Mouse (Mus musculus) embryonic facial prominence, embryonic 13.5 days (tissue): Measurements from ENCODE around the gene Nsun2. TPM values are rescaled to one million over a fixed set of nuclear protein-coding genes. Genes with fewer than 3 reads are reported as not detected.

Experiments
- ATAC-seq: fragments of 200-750 bp; cut with Nextera tagmentation; 2 replicates; pipeline ENCODE4 v1.8.0; 2017; ENCODE audit warnings: low read depth; ENCODE audit not compliant: insufficient number of reproducible peaks, insufficient read depth, low FRiP score, low TSS enrichment
- H3K27ac ChIP-seq: fragments of 300-500 bp; sonication (generic); 2 replicates; pipeline ENCODE4 v1.5.1; 2015; ENCODE audit warnings: moderate library complexity, mild to moderate bottlenecking, inconsistent platforms
- H3K27me3 ChIP-seq: fragments of 300-500 bp; sonication (generic); 2 replicates; pipeline ENCODE4 v1.6.1; 2015; ENCODE audit warnings: mild to moderate bottlenecking, inconsistent platforms
- H3K36me3 ChIP-seq: fragments of 300-500 bp; sonication (generic); 2 replicates; pipeline ENCODE4 v1.6.1; 2015; ENCODE audit warnings: mild to moderate bottlenecking, inconsistent platforms
- H3K4me1 ChIP-seq: fragments of 300-500 bp; sonication (generic); 2 replicates; pipeline ENCODE4 v1.6.1; 2015; ENCODE audit warnings: inconsistent platforms
- H3K4me2 ChIP-seq: fragments of 300-500 bp; sonication (generic); 2 replicates; pipeline ENCODE4 v1.6.1; 2015; ENCODE audit warnings: moderate library complexity, mild to moderate bottlenecking, inconsistent platforms
- H3K4me3 ChIP-seq: fragments of 300-500 bp; sonication (generic); 2 replicates; pipeline ENCODE4 v1.5.1; 2015; ENCODE audit warnings: mild to moderate bottlenecking, inconsistent platforms
- H3K9ac ChIP-seq: fragments of 300-500 bp; sonication (generic); 2 replicates; pipeline ENCODE4 v1.6.1; 2015; ENCODE audit warnings: mild to moderate bottlenecking, inconsistent platforms
- H3K9me3 ChIP-seq: fragments of 300-500 bp; sonication (generic); 2 replicates; pipeline ENCODE4 v1.6.1; 2016; ENCODE audit warnings: inconsistent platforms
- WGBS: fragments of 180-500 bp; shearing (Covaris S2); methylation state at CpG from one replicate; pipeline ENCODE4 v1.1.7; 2015; ENCODE audit warnings: mixed read lengths; 5-methylcytosine and 5-hydroxymethylcytosine counted together
- polyA plus RNA-seq: library from polyadenylated mRNA; unstranded; fragments of >200 nt; fragmentation: Nextera tagmentation; extraction: Ambion mirVana; gene quantifications from 2 replicates; pipeline ENCODE4 v1.2.1, GENCODE M21; 2015

Nsun2 gene
- polyA plus RNA-seq, 1 experiment from 2014 or later, result 121 TPM

DNA sequence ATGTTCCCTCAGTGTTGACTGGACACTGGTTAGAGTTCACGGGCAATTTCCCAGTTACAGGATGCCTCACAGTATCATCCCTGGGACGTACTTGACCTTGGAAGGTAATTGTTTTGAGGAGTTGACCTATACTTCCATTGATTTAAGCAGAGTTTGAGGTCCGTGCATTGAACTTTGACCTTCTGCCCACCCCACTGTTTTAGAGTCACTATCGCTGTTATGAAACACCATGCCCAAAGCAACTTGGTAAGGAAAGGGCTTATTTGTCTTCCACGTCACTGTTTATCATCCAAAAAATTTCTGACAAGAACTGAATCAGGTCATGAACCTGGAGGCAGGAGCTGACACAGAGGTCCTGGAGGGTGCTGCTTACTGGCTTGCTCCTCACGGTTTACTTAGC is 48.9 kb downstream of the Nsun2 start:
- 87% methylated on average over 6 of the region's 6 CpGs for WGBS
- Histone ChIP-seq H3K27ac (no peak overlapping the region), H3K9ac (no peak overlapping the region), H3K27me3 (no peaks in the 10 kb centered on the region), H3K4me2 (no peak overlapping the region), H3K36me3 (no peaks in the 10 kb centered on the region), H3K9me3 (no peaks in the 10 kb centered on the region), H3K4me3 (no peak overlapping the region), H3K4me1 (no peaks in the 10 kb centered on the region)
- ATAC-seq, result 0 out of 2 replicates have a peak, but pooled peaks have one; percentile 28

GRCm38 (mm10) chr13:69583591-69583990 is 50.0 kb downstream of the Nsun2 start:
- no peak overlapping the region for H3K9ac ChIP-seq
- 89% methylated on average over 6 of the region's 6 CpGs for WGBS
- H3K9me3 ChIP-seq, result no peaks in the 10 kb centered on the region
- no peak for ATAC-seq
- H3K4me3 ChIP-seq, result no peak overlapping the region
- no peak overlapping the region for H3K4me2 ChIP-seq
- H3K27me3 ChIP-seq, result no peaks in the 10 kb centered on the region
- H3K36me3 ChIP-seq, result no peaks in the 10 kb centered on the region
- H3K4me1 ChIP-seq, result no peaks in the 10 kb centered on the region
- H3K27ac ChIP-seq, result no peak overlapping the region

DNA sequence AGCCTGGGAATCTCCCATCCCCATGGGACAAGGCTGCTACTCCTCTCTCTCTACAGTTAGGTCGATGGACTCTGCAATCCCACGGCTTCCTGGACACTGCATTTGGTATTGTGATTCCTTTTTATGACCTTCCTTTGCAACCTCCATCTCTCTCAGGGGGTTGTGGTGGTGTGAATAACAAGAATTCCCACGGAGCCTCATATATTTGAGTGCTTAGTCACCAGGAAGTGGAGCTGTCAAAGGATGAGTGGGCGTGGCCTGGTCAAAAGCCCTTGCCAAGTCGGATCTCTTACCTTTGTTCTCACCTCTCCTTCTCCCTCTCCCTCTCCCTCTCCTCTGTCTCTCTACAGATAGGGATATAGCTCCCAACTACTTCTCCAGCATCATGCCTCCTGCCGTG is 52.3 kb downstream of the Nsun2 start:
- Histone ChIP-seq H3K27me3 (no peaks in the 10 kb centered on the region), H3K9ac (no peak overlapping the region), H3K36me3 (0 out of 2 replicates have a peak, but pooled peaks cover 5% of the 10 kb centered on the region), H3K4me2 (no peak overlapping the region), H3K27ac (no peak overlapping the region), H3K4me3 (no peak overlapping the region), H3K9me3 (no peaks in the 10 kb centered on the region), H3K4me1 (no peaks in the 10 kb centered on the region)
- WGBS, result 61% methylated on average over 6 of the region's 6 CpGs
- ATAC-seq, result no peak

DNA sequence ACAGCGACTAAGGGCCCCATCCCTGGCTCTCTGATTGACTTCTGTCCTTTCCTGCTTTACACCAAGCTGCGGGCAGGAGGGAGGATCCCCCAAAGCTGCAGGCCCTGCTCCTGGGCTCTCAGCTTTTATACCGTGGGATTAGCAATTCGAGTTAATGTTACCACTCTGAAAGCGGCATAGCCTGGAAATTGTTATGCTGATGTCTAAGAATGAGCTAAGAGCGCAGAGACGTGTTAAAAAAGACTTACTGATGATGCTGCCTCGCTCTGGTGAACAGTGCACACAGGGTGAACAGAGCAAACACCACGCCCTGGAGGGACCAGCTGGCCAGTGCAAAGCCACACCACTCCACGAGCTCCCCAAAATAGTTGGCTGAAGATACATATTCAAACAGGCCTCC is 52.8 kb downstream of the Nsun2 start:
- no peaks in the 10 kb centered on the region for H3K4me1 ChIP-seq
- no peak overlapping the region for H3K9ac ChIP-seq
- no peak overlapping the region for H3K4me2 ChIP-seq
- H3K27me3 ChIP-seq, result no peaks in the 10 kb centered on the region
- no peak overlapping the region for H3K4me3 ChIP-seq
- H3K27ac ChIP-seq, result no peak overlapping the region
- 58% methylated on average over 10 of the region's 10 CpGs for WGBS
- 0 out of 2 replicates have a peak, but pooled peaks cover 5% of the 10 kb centered on the region for H3K36me3 ChIP-seq
- no peaks in the 10 kb centered on the region for H3K9me3 ChIP-seq
- ATAC-seq, result no peak

GRCm38 (mm10) chr13:69587849-69588248 is 54.3 kb downstream of the Nsun2 start:
- Histone ChIP-seq H3K4me2 (no peak overlapping the region), H3K9me3 (no peaks in the 10 kb centered on the region), H3K4me1 (no peaks in the 10 kb centered on the region), H3K27ac (no peak overlapping the region), H3K9ac (no peak overlapping the region), H3K36me3 (0 out of 2 replicates have a peak, but pooled peaks cover 5% of the 10 kb centered on the region), H3K27me3 (no peaks in the 10 kb centered on the region), H3K4me3 (no peak overlapping the region)
- ATAC-seq, result no peak
- 83% methylated on average over 3 of the region's 3 CpGs for WGBS

GRCm38 (mm10) chr13:69588263-69588662 is 54.7 kb downstream of the Nsun2 start:
- no peaks in the 10 kb centered on the region for H3K9me3 ChIP-seq
- no peak overlapping the region for H3K27ac ChIP-seq
- ATAC-seq, result no peak
- 0 out of 2 replicates have a peak, but pooled peaks cover 5% of the 10 kb centered on the region for H3K36me3 ChIP-seq
- H3K4me1 ChIP-seq, result no peaks in the 10 kb centered on the region
- 53% methylated on average over 6 of the region's 6 CpGs for WGBS
- H3K4me3 ChIP-seq, result no peak overlapping the region
- H3K27me3 ChIP-seq, result no peaks in the 10 kb centered on the region
- H3K4me2 ChIP-seq, result no peak overlapping the region
- no peak overlapping the region for H3K9ac ChIP-seq

DNA sequence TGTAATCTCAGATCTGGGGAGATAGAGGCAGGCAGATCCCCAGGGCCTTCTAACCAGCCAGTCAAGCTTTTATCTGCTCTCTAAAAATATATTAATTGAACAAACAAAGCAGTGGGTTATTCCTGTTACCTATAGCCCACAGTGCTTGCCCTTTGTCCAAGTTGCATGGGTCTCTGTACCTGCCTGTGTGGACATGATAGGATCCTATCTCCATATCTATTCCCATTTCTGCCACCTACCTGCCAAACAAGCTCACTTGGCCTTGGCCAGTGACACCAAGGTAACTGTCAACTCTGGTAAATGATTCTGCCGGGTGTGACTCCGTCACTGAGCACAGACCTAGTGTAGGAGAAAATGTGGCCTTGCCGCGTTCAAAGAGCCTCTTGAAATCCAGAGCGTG is 57.8 kb downstream of the Nsun2 start:
- Histone ChIP-seq H3K4me1 (no peaks in the 10 kb centered on the region), H3K4me3 (no peak overlapping the region), H3K36me3 (0 out of 2 replicates have a peak, but pooled peaks cover 5% of the 10 kb centered on the region), H3K27me3 (no peaks in the 10 kb centered on the region), H3K9me3 (no peaks in the 10 kb centered on the region), H3K27ac (no peak overlapping the region), H3K4me2 (no peak overlapping the region), H3K9ac (no peak overlapping the region)
- no peak for ATAC-seq
- 91% methylated on average over 5 of the region's 5 CpGs for WGBS

DNA sequence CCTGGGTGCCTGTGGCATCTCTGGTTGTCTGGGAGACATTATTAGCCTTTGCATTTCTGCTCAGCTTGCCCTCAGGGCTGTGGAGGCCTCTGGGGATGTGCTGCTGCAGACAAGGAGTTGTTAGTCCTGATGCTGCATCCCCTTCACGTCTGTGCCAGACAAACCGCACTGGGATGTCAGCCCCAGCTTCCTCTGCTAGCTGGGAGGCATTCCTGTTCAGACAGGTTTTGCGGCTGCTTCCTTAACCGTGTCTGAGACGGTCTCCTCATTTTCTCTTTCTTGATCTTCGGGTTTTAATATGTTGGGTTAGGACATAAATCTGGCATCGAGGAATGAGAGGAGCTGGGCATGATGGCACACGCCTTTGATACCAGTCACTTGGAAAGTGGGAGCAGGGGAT is 58.7 kb downstream of the Nsun2 start:
- 0 out of 2 replicates have a peak, but pooled peaks cover 5% of the 10 kb centered on the region for H3K36me3 ChIP-seq
- H3K27ac ChIP-seq, result peak overlapping the region; percentile 60
- H3K9ac ChIP-seq, result no peak overlapping the region
- no peak overlapping the region for H3K4me2 ChIP-seq
- ATAC-seq, result peak; percentile 34; the same call in 1 of the 2 replicates
- H3K27me3 ChIP-seq, result no peaks in the 10 kb centered on the region
- no peak overlapping the region for H3K4me3 ChIP-seq
- H3K4me1 ChIP-seq, result no peaks in the 10 kb centered on the region
- H3K9me3 ChIP-seq, result no peaks in the 10 kb centered on the region
- WGBS, result 70% methylated on average over 8 of the region's 8 CpGs

DNA sequence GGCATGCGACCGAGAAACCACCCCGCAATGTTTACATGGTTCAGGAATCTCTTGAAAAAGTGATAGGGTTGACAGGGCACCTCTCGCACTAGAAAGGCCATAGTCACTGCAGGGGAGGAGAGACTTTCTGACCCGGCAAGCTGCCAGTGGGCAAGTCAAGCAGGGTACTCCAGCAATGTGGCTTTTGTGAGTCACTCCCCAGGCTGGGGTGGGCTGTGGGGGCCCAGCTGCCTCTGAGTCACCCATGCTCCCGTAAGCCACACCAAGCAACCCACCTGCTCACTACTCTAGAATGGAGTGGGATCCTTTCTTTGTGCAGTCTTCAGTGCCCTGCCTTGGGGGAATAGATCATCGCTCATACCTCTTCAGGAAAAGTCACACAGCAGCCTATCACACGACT is 59.9 kb downstream of the Nsun2 start:
- 72% methylated on average over 8 of the region's 8 CpGs for WGBS
- H3K27ac ChIP-seq, result peak overlapping the region; percentile 1; the same call in 1 of the 2 replicates
- H3K9ac ChIP-seq, result no peak overlapping the region
- no peaks in the 10 kb centered on the region for H3K4me1 ChIP-seq
- no peak for ATAC-seq
- H3K9me3 ChIP-seq, result no peaks in the 10 kb centered on the region
- no peak overlapping the region for H3K4me3 ChIP-seq
- H3K4me2 ChIP-seq, result no peak overlapping the region
- H3K36me3 ChIP-seq, result 0 out of 2 replicates have a peak, but pooled peaks cover 5% of the 10 kb centered on the region
- no peaks in the 10 kb centered on the region for H3K27me3 ChIP-seq

- Histone ChIP-seq H3K9ac (no peak overlapping the region), H3K27ac (no peak overlapping the region), H3K4me1 (no peaks in the 10 kb centered on the region), H3K9me3 (no peaks in the 10 kb centered on the region), H3K4me3 (no peak overlapping the region), H3K4me2 (no peak overlapping the region), H3K27me3 (no peaks in the 10 kb centered on the region), H3K36me3 (0 out of 2 replicates have a peak, but pooled peaks cover 5% of the 10 kb centered on the region)
- 69% methylated on average over 7 of the region's 7 CpGs for whole genome bisulfite sequencing
- no peak for ATAC-seq
Observed at GRCm38 (mm10) chr13:69594577-69595256, 61.2 kb downstream of the Nsun2 start.

GRCm38 (mm10) chr13:69595911-69596310 is 62.4 kb downstream of the Nsun2 start:
- H3K4me1 ChIP-seq, result no peaks in the 10 kb centered on the region
- no peak overlapping the region for H3K4me2 ChIP-seq
- no peak overlapping the region for H3K27ac ChIP-seq
- H3K9me3 ChIP-seq, result no peaks in the 10 kb centered on the region
- WGBS, result 88% methylated on average over 6 of the region's 6 CpGs
- no peak for ATAC-seq
- H3K27me3 ChIP-seq, result no peaks in the 10 kb centered on the region
- H3K9ac ChIP-seq, result no peak overlapping the region
- no peak overlapping the region for H3K4me3 ChIP-seq
- no peaks in the 10 kb centered on the region for H3K36me3 ChIP-seq

DNA sequence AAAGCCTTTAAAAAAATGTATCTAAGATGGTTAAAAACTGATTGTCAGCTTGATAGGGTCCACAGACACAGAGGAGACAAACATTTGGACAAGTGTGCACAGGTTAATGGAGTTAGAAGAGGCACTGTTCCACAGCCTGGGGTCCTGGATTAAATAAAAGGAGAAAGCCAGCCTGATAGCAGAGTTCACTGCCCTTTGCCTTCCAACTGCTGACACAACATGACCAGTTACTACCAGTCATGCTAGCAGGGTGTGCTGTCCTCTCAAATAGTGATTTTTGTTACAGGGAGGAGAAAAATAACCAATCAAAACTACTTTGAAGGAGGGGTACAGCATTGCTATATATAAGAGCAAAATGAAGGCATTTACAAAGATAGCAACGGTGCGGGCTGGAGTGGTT is 63.0 kb downstream of the Nsun2 start:
- H3K27ac ChIP-seq, result no peak overlapping the region
- no peaks in the 10 kb centered on the region for H3K4me1 ChIP-seq
- H3K4me3 ChIP-seq, result no peak overlapping the region
- H3K9me3 ChIP-seq, result no peaks in the 10 kb centered on the region
- H3K4me2 ChIP-seq, result no peak overlapping the region
- no peaks in the 10 kb centered on the region for H3K36me3 ChIP-seq
- WGBS, result 91% methylated on average over 2 of the region's 2 CpGs
- ATAC-seq, result no peak
- no peak overlapping the region for H3K9ac ChIP-seq
- no peaks in the 10 kb centered on the region for H3K27me3 ChIP-seq
